Mouse (Mus musculus) hindbrain, embryonic 11.5 days (tissue): Measurements from ENCODE around the gene Hunk. TPM values are rescaled to one million over a fixed set of nuclear protein-coding genes. Genes with fewer than 3 reads are reported as not detected.

Source experiments
- ATAC-seq: fragments of 200-750 bp; cut with Nextera tagmentation; 2 replicates; pipeline ENCODE4 v1.8.0; 2017; ENCODE audit warnings: mild to moderate bottlenecking, moderate TSS enrichment, moderate library complexity; ENCODE audit not compliant: low FRiP score
- DNase-seq: peaks from one replicate; pipeline ENCODE4 v3.0.0-alpha.2; 2015; ENCODE audit warnings: low spot score
- H3K27ac ChIP-seq: fragments of 300-500 bp; sonication (generic); 2 replicates; pipeline ENCODE4 v1.5.1; 2014; ENCODE audit warnings: mild to moderate bottlenecking, low read depth, low read length
- H3K27me3 ChIP-seq: fragments of 300-500 bp; sonication (generic); 2 replicates; pipeline ENCODE4 v1.6.1; 2014; ENCODE audit warnings: mild to moderate bottlenecking, low read length, moderate library complexity, mixed read lengths; ENCODE audit not compliant: control insufficient read depth, insufficient read depth
- H3K36me3 ChIP-seq: fragments of 300-500 bp; sonication (generic); 2 replicates; pipeline ENCODE4 v1.6.1; 2014; ENCODE audit warnings: mild to moderate bottlenecking, low read length, moderate library complexity, mixed read lengths; ENCODE audit not compliant: control insufficient read depth, insufficient read depth
- H3K4me1 ChIP-seq: fragments of 300-500 bp; sonication (generic); replicated peaks from 2 replicates; pipeline ENCODE4 v1.6.1; 2014; ENCODE audit warnings: low read length, mixed read lengths; ENCODE audit not compliant: control insufficient read depth, insufficient read depth
- H3K4me2 ChIP-seq: fragments of 300-500 bp; sonication (generic); replicated peaks from 2 replicates; pipeline ENCODE4 v1.6.1; 2014; ENCODE audit warnings: mild to moderate bottlenecking, low read depth, low read length
- H3K4me3 ChIP-seq: fragments of 300-500 bp; sonication (generic); 2 replicates; pipeline ENCODE4 v1.5.1; 2014; ENCODE audit warnings: low read depth, low read length
- H3K9ac ChIP-seq: fragments of 300-500 bp; sonication (generic); 2 replicates; pipeline ENCODE4 v1.6.1; 2014; ENCODE audit warnings: low read depth, low read length
- H3K9me3 ChIP-seq: fragments of 300-500 bp; sonication (generic); 2 replicates; pipeline ENCODE4 v1.6.1; 2016; ENCODE audit warnings: low read length; ENCODE audit not compliant: control insufficient read depth
- WGBS: fragments of 180-500 bp; shearing (Covaris S2); extraction: QIAGEN DNeasy Blood & Tissue Kit; methylation state at CpG from one replicate; pipeline ENCODE4 v1.1.7; 2014; 5-methylcytosine and 5-hydroxymethylcytosine counted together
- polyA plus RNA-seq: library from polyadenylated mRNA; unstranded; fragments of >200 nt; fragmentation: Nextera tagmentation; extraction: Ambion mirVana; gene quantifications from 2 replicates; pipeline ENCODE4 v1.2.1, GENCODE M21; 2014

Hunk gene
- polyA plus RNA-seq, 1 experiment from 2014 or later: 13.1 TPM

DNA sequence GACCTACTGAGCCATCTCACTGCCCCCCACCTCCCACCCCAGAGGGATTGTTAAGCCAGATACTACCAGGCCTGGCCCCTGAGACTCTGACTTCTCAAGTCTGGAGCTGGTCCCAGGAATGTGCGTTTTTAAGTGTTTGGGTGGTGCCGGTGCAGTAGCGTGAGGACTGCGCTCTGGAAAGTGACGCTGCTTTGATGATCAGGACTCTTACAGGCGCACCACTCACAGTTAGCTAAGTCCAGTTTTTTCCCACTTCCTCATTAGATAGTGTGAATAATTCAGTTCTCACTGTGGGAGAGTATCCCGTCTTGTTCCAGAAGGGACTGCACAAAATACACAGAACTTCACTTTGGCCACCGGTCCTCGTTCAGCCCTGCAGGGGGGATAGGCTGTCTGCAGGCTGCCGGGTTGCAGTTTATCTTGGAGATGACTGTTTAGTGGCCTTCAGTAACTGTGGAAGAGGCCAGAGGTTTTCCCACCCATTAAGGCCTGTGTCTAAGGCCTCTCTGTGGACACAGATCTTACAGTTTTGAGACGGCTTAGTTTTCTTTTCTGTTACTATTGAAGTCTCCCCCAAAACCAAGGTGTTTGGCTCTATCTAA lies 75.6 kb downstream of the Hunk start:
- DNase-seq (no peak), ATAC-seq (no peak)
- 76% methylated on average over 11 of the region's 11 CpGs for WGBS
- H3K36me3 ChIP-seq: peaks cover 12% of the 10 kb centered on the region
- H3K27ac ChIP-seq: no peak overlapping the region
- H3K4me1 ChIP-seq: no peaks in the 10 kb centered on the region
- H3K9ac ChIP-seq: no peak overlapping the region
- no peaks in the 10 kb centered on the region for H3K27me3 ChIP-seq
- H3K4me3 ChIP-seq: no peak overlapping the region
- no peak overlapping the region for H3K4me2 ChIP-seq
- H3K9me3 ChIP-seq: 0 out of 2 replicates have a peak, but pooled peaks cover 3% of the 10 kb centered on the region

DNA sequence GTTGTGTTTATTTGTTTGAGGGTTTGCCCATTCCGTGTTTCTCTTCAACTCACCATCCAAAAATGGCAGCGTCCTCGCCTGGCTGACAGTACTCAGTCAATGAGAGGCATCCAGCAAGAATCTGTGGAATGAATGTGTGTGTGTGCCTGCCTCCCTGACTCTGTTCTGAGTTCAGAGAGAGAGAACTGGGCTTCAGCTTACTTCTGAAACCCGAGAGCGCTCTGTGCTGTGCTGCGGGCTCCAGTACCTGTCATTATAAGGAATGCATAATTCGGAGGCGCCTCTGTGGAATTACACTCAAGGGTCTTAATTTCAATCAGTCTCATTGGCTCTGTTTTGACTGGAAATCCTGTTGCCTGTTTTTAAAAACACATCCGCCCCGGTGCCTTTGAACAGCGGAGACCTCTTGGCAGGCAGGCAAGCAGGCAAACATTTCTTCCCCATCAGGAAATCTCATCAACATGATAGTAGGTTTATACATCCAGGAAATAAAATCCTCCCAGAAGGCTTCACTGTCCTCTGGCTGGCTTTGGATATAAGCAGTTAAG lies 77.0 kb downstream of the Hunk start:
- DNase-seq: no peak
- Histone ChIP-seq H3K27me3 (no peaks in the 10 kb centered on the region), H3K9me3 (0 out of 2 replicates have a peak, but pooled peaks cover 3% of the 10 kb centered on the region), H3K27ac (no peak overlapping the region), H3K4me1 (no peaks in the 10 kb centered on the region), H3K36me3 (peaks cover 13% of the 10 kb centered on the region), H3K4me2 (no peak overlapping the region), H3K9ac (no peak overlapping the region), H3K4me3 (no peak overlapping the region)
- ATAC-seq: no peak
- WGBS: 77% methylated on average over 11 of the region's 11 CpGs

- H3K36me3 ChIP-seq: peaks cover 18% of the 10 kb centered on the region
- no peak overlapping the region for H3K9ac ChIP-seq
- 93% methylated on average over 5 of the region's 5 CpGs for WGBS
- H3K4me3 ChIP-seq: no peak overlapping the region
- H3K27ac ChIP-seq: no peak overlapping the region
- no peaks in the 10 kb centered on the region for H3K27me3 ChIP-seq
- 0 out of 2 replicates have a peak, but pooled peaks cover 3% of the 10 kb centered on the region for H3K9me3 ChIP-seq
- no peaks in the 10 kb centered on the region for H3K4me1 ChIP-seq
- no peak overlapping the region for H3K4me2 ChIP-seq
- ATAC-seq (no peak), DNase-seq (no peak)
Measured at GRCm38 (mm10) chr16:90465154-90465553, 79.3 kb downstream of the Hunk start.

DNA sequence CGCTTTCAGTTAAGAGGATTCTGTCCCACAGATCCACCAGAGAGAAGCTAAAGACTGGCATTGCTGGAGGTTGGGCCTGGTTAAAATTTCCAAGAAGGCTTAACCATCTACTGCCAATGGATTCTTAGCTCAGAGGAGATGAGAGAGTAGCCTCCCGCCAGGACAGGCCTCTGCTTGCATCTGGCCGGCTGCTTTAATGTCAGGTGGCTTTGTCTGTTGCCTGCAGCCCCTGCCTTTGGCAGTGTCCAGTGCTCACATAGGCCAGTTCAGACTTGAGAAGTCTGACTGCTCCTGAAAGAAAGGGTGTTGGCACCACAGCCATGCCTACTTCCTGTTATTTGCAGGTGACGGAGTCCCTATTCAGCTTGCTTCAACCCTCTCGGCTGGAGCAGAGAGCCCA lies 82.5 kb downstream of the Hunk start:
- H3K9me3 ChIP-seq: 0 out of 2 replicates have a peak, but pooled peaks cover 3% of the 10 kb centered on the region
- no peak overlapping the region for H3K4me3 ChIP-seq
- H3K9ac ChIP-seq: no peak overlapping the region
- no peak overlapping the region for H3K27ac ChIP-seq
- peaks cover 20% of the 10 kb centered on the region for H3K36me3 ChIP-seq
- DNase-seq (no peak), ATAC-seq (no peak)
- no peaks in the 10 kb centered on the region for H3K4me1 ChIP-seq
- no peak overlapping the region for H3K4me2 ChIP-seq
- H3K27me3 ChIP-seq: no peaks in the 10 kb centered on the region
- WGBS: 95% methylated on average over 5 of the region's 5 CpGs

DNA sequence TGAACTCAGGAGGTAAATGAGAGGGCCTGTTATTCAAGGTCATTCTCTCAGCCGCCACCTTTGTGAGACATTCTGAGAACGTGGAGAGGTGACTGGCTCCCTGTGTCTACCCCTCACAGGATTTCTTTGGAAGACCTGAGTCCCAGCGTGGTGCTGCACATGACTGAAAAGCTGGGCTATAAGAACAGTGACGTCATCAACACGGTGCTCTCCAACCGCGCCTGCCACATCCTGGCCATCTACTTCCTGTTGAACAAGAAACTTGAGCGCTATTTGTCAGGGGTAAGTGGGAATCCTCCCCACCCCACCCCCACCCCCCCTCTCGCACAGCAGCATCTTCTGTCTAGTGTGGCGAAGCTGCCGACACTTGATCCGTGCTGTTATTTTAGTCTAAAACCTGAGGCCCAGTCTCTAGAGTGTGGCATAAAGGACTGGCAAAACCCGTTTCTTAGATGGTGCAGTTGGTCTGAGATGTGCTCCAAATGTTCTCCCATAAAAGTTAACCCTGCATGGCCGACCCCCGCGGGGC lies 90.0 kb downstream of the Hunk start:
- 92% methylated on average over 16 of the region's 16 CpGs for WGBS
- Histone ChIP-seq H3K27me3 (no peaks in the 10 kb centered on the region), H3K27ac (no peak overlapping the region), H3K4me2 (no peak overlapping the region), H3K9me3 (no peaks in the 10 kb centered on the region), H3K9ac (no peak overlapping the region), H3K36me3 (peaks cover 13% of the 10 kb centered on the region; the same call in 1 of the 2 replicates), H3K4me3 (no peak overlapping the region), H3K4me1 (no peaks in the 10 kb centered on the region)
- ATAC-seq: no peak
- DNase-seq: no peak

DNA sequence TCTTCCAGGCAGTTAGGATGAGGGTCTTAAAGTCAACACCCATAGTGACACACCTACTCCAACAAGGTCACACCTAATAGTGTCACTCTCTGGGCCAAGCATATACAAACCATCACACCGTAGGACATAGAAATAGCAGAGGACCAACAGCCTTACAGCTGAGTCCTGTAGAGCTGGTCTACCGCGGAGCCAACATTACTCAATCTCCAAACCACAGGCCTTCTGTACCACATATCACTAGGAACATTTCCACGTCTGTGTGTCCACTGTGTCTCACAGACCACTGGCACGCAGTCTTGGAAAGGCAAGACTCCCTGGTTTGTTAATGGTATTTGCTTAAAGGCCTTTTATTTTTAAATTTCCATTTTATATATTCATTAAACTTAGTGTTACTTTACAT lies 95.8 kb downstream of the Hunk start:
- H3K9ac ChIP-seq: no peak overlapping the region
- H3K4me3 ChIP-seq: no peak overlapping the region
- no peaks in the 10 kb centered on the region for H3K27me3 ChIP-seq
- H3K4me1 ChIP-seq: no peaks in the 10 kb centered on the region
- ATAC-seq (no peak), DNase-seq (no peak)
- peaks cover 15% of the 10 kb centered on the region; the same call in 1 of the 2 replicates for H3K36me3 ChIP-seq
- no peak overlapping the region for H3K27ac ChIP-seq
- H3K4me2 ChIP-seq: no peak overlapping the region
- 98% methylated on average over 5 of the region's 5 CpGs for WGBS
- no peaks in the 10 kb centered on the region for H3K9me3 ChIP-seq

DNA sequence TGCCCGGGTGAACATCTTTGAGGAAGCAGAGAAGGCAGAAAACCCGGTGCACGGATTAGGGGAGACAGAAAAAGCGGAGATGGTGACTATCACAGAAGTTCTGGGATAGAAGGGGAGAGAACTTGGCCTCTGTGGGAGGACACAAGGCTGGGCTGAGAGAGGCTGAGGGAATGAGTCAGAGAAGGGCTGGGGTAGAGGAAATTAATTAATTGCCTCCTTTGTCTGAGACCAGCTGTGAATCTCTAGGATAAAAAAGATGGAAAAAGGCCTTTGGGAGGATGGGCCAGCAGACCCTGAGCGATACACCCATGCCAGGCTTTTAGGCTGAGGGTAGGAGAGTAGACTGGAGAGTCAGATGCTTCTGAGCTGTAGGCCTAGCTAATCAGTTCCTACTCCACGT lies 97.5 kb downstream of the Hunk start:
- no peaks in the 10 kb centered on the region for H3K9me3 ChIP-seq
- H3K4me2 ChIP-seq: no peak overlapping the region
- DNase-seq (no peak), ATAC-seq (no peak)
- H3K36me3 ChIP-seq: 0 out of 2 replicates have a peak, but pooled peaks cover 6% of the 10 kb centered on the region
- WGBS: 86% methylated on average over 6 of the region's 6 CpGs
- no peaks in the 10 kb centered on the region for H3K4me1 ChIP-seq
- no peaks in the 10 kb centered on the region for H3K27me3 ChIP-seq
- no peak overlapping the region for H3K4me3 ChIP-seq
- H3K27ac ChIP-seq: no peak overlapping the region
- H3K9ac ChIP-seq: no peak overlapping the region

DNA sequence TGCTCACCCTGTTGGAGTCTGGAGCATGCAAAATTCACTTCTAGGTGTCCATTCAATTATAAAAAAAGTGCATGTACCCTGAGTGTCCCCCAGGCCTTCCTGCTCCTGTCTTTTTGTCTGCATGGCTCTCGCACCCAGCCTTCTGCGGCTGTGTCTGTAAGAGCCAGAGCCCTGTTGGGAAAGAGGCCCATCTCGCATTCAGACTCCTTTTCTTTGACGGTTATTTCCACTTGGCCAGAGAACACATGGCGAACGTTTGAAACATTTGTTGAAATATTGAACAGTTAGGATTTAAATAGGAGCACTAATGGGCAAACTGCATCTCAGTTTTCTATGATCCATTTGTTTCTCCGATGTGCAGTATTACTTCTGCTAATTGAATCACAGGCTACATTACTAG lies 99.3 kb downstream of the Hunk start:
- no peaks in the 10 kb centered on the region for H3K9me3 ChIP-seq
- no peak overlapping the region for H3K9ac ChIP-seq
- H3K27me3 ChIP-seq: no peaks in the 10 kb centered on the region
- no peak overlapping the region for H3K4me2 ChIP-seq
- H3K4me3 ChIP-seq: no peak overlapping the region
- no peaks in the 10 kb centered on the region for H3K4me1 ChIP-seq
- H3K36me3 ChIP-seq: 0 out of 2 replicates have a peak, but pooled peaks cover 11% of the 10 kb centered on the region
- DNase-seq (no peak), ATAC-seq (no peak)
- no peak overlapping the region for H3K27ac ChIP-seq
- 94% methylated on average over 7 of the region's 7 CpGs for WGBS

- no peaks in the 10 kb centered on the region for H3K9me3 ChIP-seq
- 96% methylated on average over 4 of the region's 4 CpGs for WGBS
- no peak for ATAC-seq
Measured at GRCm38 (mm10) chr16:90485599-90485998, 99.8 kb downstream of the Hunk start.

More at GRCm38 (mm10) chr16:90485599-90485998, 99.8 kb downstream of the Hunk start:
- H3K4me3 ChIP-seq: no peak overlapping the region
- H3K9ac ChIP-seq: no peak overlapping the region
- no peak for DNase-seq
- no peaks in the 10 kb centered on the region for H3K27me3 ChIP-seq
- H3K4me2 ChIP-seq: no peak overlapping the region
- 0 out of 2 replicates have a peak, but pooled peaks cover 11% of the 10 kb centered on the region for H3K36me3 ChIP-seq
- H3K4me1 ChIP-seq: no peaks in the 10 kb centered on the region
- H3K27ac ChIP-seq: no peak overlapping the region
